Mouse (Mus musculus) layer of hippocampus, adult 18-20 months (tissue): ENCODE measurements at regions not wholly inside any gene's neighbourhood (a gene's known extent, or its start where the extent isn't known, plus 50 kb on each side); places are given as distances from the start of the nearest gene placed in this dataset.

Experiments used
- DNase-seq, 2 experiments: peaks; one replicate each; pipeline ENCODE4 v3.0.0; 2022; ENCODE audit warnings: low spot score in 2 of 2

GRCm38 (mm10) chrX:121533360-121533759 lies 863.8 kb downstream of the Nap1l3 start:
- DNase-seq = no peak

GRCm38 (mm10) chrX:121519830-121520229 lies 877.4 kb downstream of the Nap1l3 start:
- no peak for DNase-seq

- peak in 1 of 2 experiments; percentile 2 for DNase-seq
Measured at GRCm38 (mm10) chrX:121497727-121498126, 899.5 kb downstream of the Nap1l3 start.

GRCm38 (mm10) chrX:121497219-121497618 lies 900.0 kb downstream of the Nap1l3 start:
- no peak for DNase-seq

- no peak for DNase-seq
Measured at GRCm38 (mm10) chrX:121479402-121479989, 917.7 kb downstream of the Nap1l3 start.

- DNase-seq = no peak
Measured at GRCm38 (mm10) chrX:121429078-121429477, 968.1 kb downstream of the Nap1l3 start.
